Mouse (Mus musculus): Measurements from ENCODE around the gene Cntnap2.
"Not testable (repeated sequence)": the region's sequence is repeated elsewhere in the genome, so short reads cannot be mapped to it uniquely, and the experiment has no call there.

The Cntnap2 gene

GRCm38 (mm10) chr6:46362156-46362555, 1303.0 kb downstream of the Cntnap2 start:
- no peak for DNase-seq

GRCm38 (mm10) chr6:46398725-46399589, 1339.8 kb downstream of the Cntnap2 start:
- no peak for DNase-seq

- DNase-seq, result no peak
These were observed 1355.0 kb downstream of the Cntnap2 start for GRCm38 (mm10) chr6:46414154-46414553.

- DNase-seq, result no peak
These were observed 1355.4 kb downstream of the Cntnap2 start for GRCm38 (mm10) chr6:46414562-46414961.

GRCm38 (mm10) chr6:46419827-46420226, 1360.7 kb downstream of the Cntnap2 start:
- no peak for DNase-seq

- no peak for DNase-seq
These were observed 1361.2 kb downstream of the Cntnap2 start for GRCm38 (mm10) chr6:46420349-46420748.

GRCm38 (mm10) chr6:46428231-46428630, 1369.1 kb downstream of the Cntnap2 start:
- no peak for DNase-seq

- no peak for DNase-seq
These were observed 1391.9 kb downstream of the Cntnap2 start for GRCm38 (mm10) chr6:46450917-46451638.

- DNase-seq, result no peak
These were observed 1413.5 kb downstream of the Cntnap2 start for GRCm38 (mm10) chr6:46472683-46473082.

- no peak for DNase-seq
These were observed 1425.2 kb downstream of the Cntnap2 start for GRCm38 (mm10) chr6:46484392-46484791.

- DNase-seq, result no peak
These were observed 1443.6 kb downstream of the Cntnap2 start for GRCm38 (mm10) chr6:46502786-46503185.

- no peak for DNase-seq
These were observed 1453.7 kb downstream of the Cntnap2 start for GRCm38 (mm10) chr6:46512841-46513240.

GRCm38 (mm10) chr6:46537586-46537985, 1478.4 kb downstream of the Cntnap2 start:
- not testable (repeated sequence) for DNase-seq

- no peak for DNase-seq
These were observed 1504.3 kb downstream of the Cntnap2 start for GRCm38 (mm10) chr6:46563470-46563869.

GRCm38 (mm10) chr6:46575055-46575454, 1515.9 kb downstream of the Cntnap2 start:
- DNase-seq, result no peak

GRCm38 (mm10) chr6:46612365-46612764, 1553.2 kb downstream of the Cntnap2 start:
- DNase-seq, result no peak

- no peak for DNase-seq
These were observed 1553.7 kb downstream of the Cntnap2 start for GRCm38 (mm10) chr6:46612872-46613271.

- no peak for DNase-seq
These were observed 1609.9 kb downstream of the Cntnap2 start for GRCm38 (mm10) chr6:46669018-46669417.

GRCm38 (mm10) chr6:46675081-46675480, 1615.9 kb downstream of the Cntnap2 start:
- no peak for DNase-seq

- no peak for DNase-seq
These were observed 1616.5 kb downstream of the Cntnap2 start for GRCm38 (mm10) chr6:46675621-46676020.

GRCm38 (mm10) chr6:46696187-46696586, 1637.0 kb downstream of the Cntnap2 start:
- no peak for DNase-seq

GRCm38 (mm10) chr6:46699343-46699742, 1640.2 kb downstream of the Cntnap2 start:
- DNase-seq, result no peak

GRCm38 (mm10) chr6:46704293-46705170, 1645.4 kb downstream of the Cntnap2 start:
- no peak for DNase-seq
